Mouse (Mus musculus): ENCODE data around the gene Gm17334. TPM values are rescaled to one million over a fixed set of nuclear protein-coding genes. Genes with fewer than 3 reads are reported as not detected.

Gm17334 gene
- polyA plus RNA-seq, 1 experiment from 2014 or later, result not detected

DNA sequence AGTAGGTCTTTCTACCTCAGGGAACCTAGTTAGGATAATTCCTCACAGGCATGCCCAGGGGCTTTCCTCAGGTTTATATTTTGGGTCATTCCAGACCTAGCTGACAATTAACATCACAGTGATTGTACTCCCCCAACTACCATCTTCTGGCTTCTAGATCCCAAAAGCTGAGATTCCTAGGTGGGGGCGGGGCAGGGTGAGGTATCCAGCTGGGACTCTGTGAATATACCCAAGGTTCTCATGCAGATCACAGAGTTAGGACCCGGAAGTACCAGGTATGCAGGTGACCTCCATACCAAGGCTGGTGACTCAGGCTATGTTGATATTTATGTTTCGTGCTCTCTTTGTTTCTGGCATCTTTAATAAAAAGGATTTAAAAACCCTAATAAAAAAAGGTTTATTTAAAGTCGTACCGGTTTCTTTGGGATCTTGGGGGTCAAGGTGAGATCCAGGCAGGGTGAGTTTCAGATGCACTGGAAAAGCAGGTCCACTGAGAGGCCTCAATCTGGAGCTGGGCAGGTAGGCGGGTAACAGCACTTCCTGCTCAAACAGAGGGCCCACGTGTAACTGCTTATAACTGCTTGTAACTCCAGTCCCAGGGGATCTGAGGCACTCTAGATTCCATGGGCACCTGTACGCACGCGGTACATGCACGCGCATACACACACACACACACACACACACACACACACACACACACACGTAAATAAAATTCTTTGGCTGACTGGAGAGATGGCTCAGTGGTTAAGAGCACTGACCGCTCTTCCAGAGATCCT lies 31.8 kb upstream of the Gm17334 start:
- no peaks in the 10 kb centered on the region for H3K9me3 ChIP-seq (ENCODE audit: control insufficient read depth, low read length)
- H3K9ac ChIP-seq (ENCODE audit: low read length), result no peak overlapping the region
- H3K27ac ChIP-seq (replicated peaks in 1 of 2; ENCODE audit: control insufficient read depth in 1 of 2, insufficient read depth in 1 of 2, low read depth in 2 of 2, low read length in 2 of 2), result no peak overlapping the region
- H3K4me1 ChIP-seq (ENCODE audit: control insufficient read depth in 2 of 2, insufficient read depth in 2 of 2, low read length in 2 of 2), result peaks cover 0 to 4% of the 10 kb centered on the region in 2 experiments; a peak in 1 of 4 replicates
- no peaks in the 10 kb centered on the region for H3K27me3 ChIP-seq (ENCODE audit: control insufficient read depth, insufficient read depth, low read length)
- no peak overlapping the region for H3K4me2 ChIP-seq (ENCODE audit: low read length)
- WGBS, result 85% methylated on average over 14 of the region's 14 CpGs
- ATAC-seq (ENCODE audit: insufficient number of reproducible peaks, insufficient read depth, low FRiP score, low read depth), result no peak
- H3K4me3 ChIP-seq (ENCODE audit: control insufficient read depth in 1 of 2, insufficient read depth in 1 of 2, low read depth in 1 of 2, low read length in 2 of 2), result no peak overlapping the region
- H3K36me3 ChIP-seq (ENCODE audit: control insufficient read depth, insufficient read depth, low read length), result no peaks in the 10 kb centered on the region

DNA sequence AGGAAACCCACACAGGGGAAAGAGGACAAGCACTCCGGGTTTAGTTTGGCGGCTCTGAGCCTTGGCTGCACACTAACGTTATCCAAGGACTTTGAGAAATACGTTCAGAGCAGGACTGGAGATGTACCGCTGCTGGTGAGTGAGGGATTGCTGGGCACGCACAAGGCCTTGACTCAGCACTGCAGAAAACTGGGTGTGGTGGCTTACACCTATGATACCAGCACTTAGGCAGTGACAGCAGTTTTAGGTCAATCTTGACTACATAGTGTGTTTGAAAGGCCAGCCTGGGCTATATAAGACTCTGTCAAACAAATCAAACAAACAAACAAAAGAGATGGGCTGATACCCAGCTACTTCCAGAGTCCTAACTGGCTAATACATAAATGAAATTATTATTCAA lies 30.5 kb upstream of the Gm17334 start:
- Histone ChIP-seq H3K4me3 (ENCODE audit: control insufficient read depth in 1 of 2, insufficient read depth in 1 of 2, low read depth in 1 of 2, low read length in 2 of 2) (no peak overlapping the region), H3K4me1 (ENCODE audit: control insufficient read depth in 2 of 2, insufficient read depth in 2 of 2, low read length in 2 of 2) (peaks cover 0 to 4% of the 10 kb centered on the region in 2 experiments; a peak in 1 of 4 replicates), H3K9ac (ENCODE audit: low read length) (no peak overlapping the region), H3K27me3 (ENCODE audit: control insufficient read depth, insufficient read depth, low read length) (no peaks in the 10 kb centered on the region), H3K4me2 (ENCODE audit: low read length) (no peak overlapping the region), H3K36me3 (ENCODE audit: control insufficient read depth, insufficient read depth, low read length) (no peaks in the 10 kb centered on the region), H3K9me3 (ENCODE audit: control insufficient read depth, low read length) (no peaks in the 10 kb centered on the region), H3K27ac (replicated peaks in 1 of 2; ENCODE audit: control insufficient read depth in 1 of 2, insufficient read depth in 1 of 2, low read depth in 2 of 2, low read length in 2 of 2) (no peak overlapping the region)
- ATAC-seq (ENCODE audit: insufficient number of reproducible peaks, insufficient read depth, low FRiP score, low read depth), result no peak
- WGBS, result 72% methylated on average over 6 of the region's 6 CpGs

DNA sequence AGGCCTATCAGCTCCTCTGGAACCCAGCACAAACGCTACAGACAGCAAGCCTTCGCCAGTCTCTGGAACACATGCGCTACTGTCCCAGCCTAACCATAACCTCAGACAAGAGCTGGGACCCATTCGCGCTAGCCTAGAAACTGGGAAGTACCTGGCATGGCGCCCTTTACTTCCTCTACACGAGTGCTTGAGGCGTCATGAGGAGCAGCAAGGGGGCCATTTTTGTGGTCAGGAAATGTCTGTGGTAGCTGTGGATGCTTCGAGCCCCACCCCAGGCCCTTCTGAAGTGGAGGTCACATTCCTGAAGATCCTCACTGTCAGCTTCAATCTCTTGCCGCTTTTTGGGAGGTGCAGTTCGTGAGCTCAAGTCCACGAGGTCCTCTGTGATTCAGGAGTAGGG lies 30.1 kb upstream of the Gm17334 start:
- Histone ChIP-seq H3K4me3 (ENCODE audit: control insufficient read depth in 1 of 2, insufficient read depth in 1 of 2, low read depth in 1 of 2, low read length in 2 of 2) (no peak overlapping the region), H3K4me1 (ENCODE audit: control insufficient read depth in 2 of 2, insufficient read depth in 2 of 2, low read length in 2 of 2) (peaks cover 0 to 4% of the 10 kb centered on the region in 2 experiments; a peak in 1 of 4 replicates), H3K36me3 (ENCODE audit: control insufficient read depth, insufficient read depth, low read length) (no peaks in the 10 kb centered on the region), H3K9ac (ENCODE audit: low read length) (no peak overlapping the region), H3K27ac (replicated peaks in 1 of 2; ENCODE audit: control insufficient read depth in 1 of 2, insufficient read depth in 1 of 2, low read depth in 2 of 2, low read length in 2 of 2) (no peak overlapping the region), H3K9me3 (ENCODE audit: control insufficient read depth, low read length) (no peaks in the 10 kb centered on the region), H3K4me2 (ENCODE audit: low read length) (no peak overlapping the region), H3K27me3 (ENCODE audit: control insufficient read depth, insufficient read depth, low read length) (no peaks in the 10 kb centered on the region)
- 68% methylated on average over 12 of the region's 12 CpGs for WGBS
- no peak for ATAC-seq (ENCODE audit: insufficient number of reproducible peaks, insufficient read depth, low FRiP score, low read depth)

DNA sequence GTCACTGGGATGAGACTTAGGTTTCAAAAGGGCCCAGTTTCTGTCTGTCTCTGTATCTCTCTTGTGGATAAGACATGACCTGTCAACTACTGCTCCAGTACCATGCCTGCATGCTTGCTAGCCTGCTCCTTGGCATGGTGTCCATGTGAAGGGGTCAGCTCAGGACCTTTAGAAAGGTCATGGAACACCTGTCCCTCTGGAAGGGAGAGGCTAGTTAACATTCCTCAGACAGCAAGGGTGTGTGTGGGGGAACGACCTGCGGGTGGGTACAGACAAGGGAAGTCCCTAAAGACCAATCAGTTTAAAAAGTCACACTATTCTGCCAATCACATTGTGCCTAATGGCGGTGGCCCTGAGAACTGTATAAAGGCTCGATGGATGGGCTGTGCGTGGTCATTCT lies 28.0 kb upstream of the Gm17334 start:
- Histone ChIP-seq H3K27me3 (ENCODE audit: control insufficient read depth, insufficient read depth, low read length) (no peaks in the 10 kb centered on the region), H3K4me2 (ENCODE audit: low read length) (no peak overlapping the region), H3K9ac (ENCODE audit: low read length) (no peak overlapping the region), H3K27ac (replicated peaks in 1 of 2; ENCODE audit: control insufficient read depth in 1 of 2, insufficient read depth in 1 of 2, low read depth in 2 of 2, low read length in 2 of 2) (no peak overlapping the region), H3K36me3 (ENCODE audit: control insufficient read depth, insufficient read depth, low read length) (no peaks in the 10 kb centered on the region), H3K4me3 (ENCODE audit: control insufficient read depth in 1 of 2, insufficient read depth in 1 of 2, low read depth in 1 of 2, low read length in 2 of 2) (no peak overlapping the region), H3K9me3 (ENCODE audit: control insufficient read depth, low read length) (no peaks in the 10 kb centered on the region), H3K4me1 (ENCODE audit: control insufficient read depth in 2 of 2, insufficient read depth in 2 of 2, low read length in 2 of 2) (peaks cover 9 to 13% of the 10 kb centered on the region in 2 experiments)
- 79% methylated on average over 5 of the region's 5 CpGs for WGBS
- ATAC-seq (ENCODE audit: insufficient number of reproducible peaks, insufficient read depth, low FRiP score, low read depth), result no peak

DNA sequence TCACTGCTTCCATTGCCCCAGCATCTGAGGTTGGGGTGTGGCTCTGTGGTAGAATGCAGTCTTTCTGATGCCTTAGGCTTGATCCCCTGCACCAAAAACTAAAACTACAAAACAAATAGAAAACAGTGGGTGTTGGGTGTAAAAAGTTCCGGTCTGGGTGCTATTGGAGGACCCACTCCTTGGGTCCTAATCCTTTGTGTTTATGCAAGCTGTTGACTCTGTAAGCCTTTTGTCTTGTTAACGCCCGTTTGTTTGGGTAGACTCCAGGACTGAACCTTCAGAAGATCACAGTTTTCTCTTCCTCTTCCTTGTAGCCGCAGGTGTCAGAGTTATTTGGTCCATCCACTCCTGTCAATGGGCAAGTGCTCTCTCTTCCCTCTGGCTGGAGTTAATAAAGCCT lies 27.0 kb upstream of the Gm17334 start:
- H3K27me3 ChIP-seq (ENCODE audit: control insufficient read depth, insufficient read depth, low read length), result no peaks in the 10 kb centered on the region
- H3K4me2 ChIP-seq (ENCODE audit: low read length), result no peak overlapping the region
- WGBS, result 64% methylated on average over 4 of the region's 4 CpGs
- H3K4me3 ChIP-seq (ENCODE audit: control insufficient read depth in 1 of 2, insufficient read depth in 1 of 2, low read depth in 1 of 2, low read length in 2 of 2), result no peak overlapping the region
- peaks cover 16 to 18% of the 10 kb centered on the region in 2 experiments for H3K4me1 ChIP-seq (ENCODE audit: control insufficient read depth in 2 of 2, insufficient read depth in 2 of 2, low read length in 2 of 2)
- no peak overlapping the region for H3K27ac ChIP-seq (replicated peaks in 1 of 2; ENCODE audit: control insufficient read depth in 1 of 2, insufficient read depth in 1 of 2, low read depth in 2 of 2, low read length in 2 of 2)
- H3K36me3 ChIP-seq (ENCODE audit: control insufficient read depth, insufficient read depth, low read length), result no peaks in the 10 kb centered on the region
- H3K9me3 ChIP-seq (ENCODE audit: control insufficient read depth, low read length), result no peaks in the 10 kb centered on the region
- H3K9ac ChIP-seq (ENCODE audit: low read length), result no peak overlapping the region
- ATAC-seq (ENCODE audit: insufficient number of reproducible peaks, insufficient read depth, low FRiP score, low read depth), result no peak

DNA sequence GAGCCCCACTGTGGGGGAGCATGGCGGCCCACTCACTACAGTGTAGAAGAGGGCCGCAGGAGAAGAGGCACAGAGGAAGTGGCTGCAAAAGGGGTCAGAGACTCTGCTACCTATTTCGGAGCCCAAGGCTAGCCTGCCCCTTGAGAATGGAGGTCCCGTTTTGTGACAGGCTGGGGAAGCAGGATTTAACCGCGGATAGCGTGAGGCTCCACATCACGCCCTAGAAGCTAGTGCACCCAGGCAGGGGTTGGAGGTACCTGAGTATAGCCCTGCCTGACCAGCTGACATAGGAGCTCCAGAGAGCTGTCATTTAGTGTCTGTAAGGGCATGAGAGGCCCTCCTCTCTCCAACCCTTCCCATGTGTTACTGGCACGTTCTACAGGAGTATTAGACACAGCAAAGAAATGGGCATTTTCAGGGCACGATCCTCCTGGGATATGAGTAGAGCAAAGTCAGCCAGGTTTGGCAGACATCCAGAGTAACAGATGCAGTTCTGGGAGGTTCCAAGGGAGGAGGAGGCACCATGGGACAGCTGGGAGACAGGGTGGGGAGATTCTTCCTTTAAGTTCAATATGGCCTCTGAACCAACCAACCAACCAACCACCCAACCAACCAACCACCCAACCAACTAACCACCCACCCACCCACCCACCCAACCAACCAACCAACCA lies 25.2 kb upstream of the Gm17334 start:
- no peak for ATAC-seq (ENCODE audit: insufficient number of reproducible peaks, insufficient read depth, low FRiP score, low read depth)

DNA sequence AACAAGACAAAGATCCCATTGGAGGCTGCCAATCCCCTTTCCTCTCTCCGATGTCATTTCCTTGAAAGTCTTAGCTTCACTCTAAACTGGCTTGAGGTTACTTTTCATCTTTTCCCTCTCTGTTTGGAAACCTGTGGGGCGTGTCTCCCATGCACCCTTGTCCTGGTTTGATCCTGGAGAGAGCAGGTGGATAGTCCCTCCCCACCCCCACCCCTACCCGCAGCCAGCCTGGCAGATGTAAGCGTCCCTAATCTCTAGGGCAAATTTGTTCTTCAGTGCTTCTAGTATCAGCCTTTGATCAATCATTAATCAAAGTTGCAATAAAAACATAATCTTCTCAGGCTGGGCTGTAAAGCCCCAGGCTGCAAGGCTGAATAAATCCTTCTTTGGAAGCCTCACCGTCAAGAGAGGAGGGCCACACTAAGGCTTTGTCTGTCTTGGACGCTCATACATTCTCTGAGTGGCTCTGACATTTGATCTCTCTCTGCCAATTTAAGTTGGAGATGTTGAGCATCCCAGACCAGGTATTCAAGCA lies 24.5 kb upstream of the Gm17334 start:
- no peak overlapping the region for H3K4me3 ChIP-seq (ENCODE audit: control insufficient read depth in 1 of 2, insufficient read depth in 1 of 2, low read depth in 1 of 2, low read length in 2 of 2)
- no peaks in the 10 kb centered on the region for H3K36me3 ChIP-seq (ENCODE audit: control insufficient read depth, insufficient read depth, low read length)
- H3K9ac ChIP-seq (ENCODE audit: low read length), result no peak overlapping the region
- H3K27me3 ChIP-seq (ENCODE audit: control insufficient read depth, insufficient read depth, low read length), result no peaks in the 10 kb centered on the region
- H3K4me1 ChIP-seq (ENCODE audit: control insufficient read depth in 2 of 2, insufficient read depth in 2 of 2, low read length in 2 of 2), result peaks cover 28 to 30% of the 10 kb centered on the region in 2 experiments
- no peak for ATAC-seq (ENCODE audit: insufficient number of reproducible peaks, insufficient read depth, low FRiP score, low read depth)
- no peak overlapping the region for H3K4me2 ChIP-seq (ENCODE audit: low read length)
- H3K9me3 ChIP-seq (ENCODE audit: control insufficient read depth, low read length), result no peaks in the 10 kb centered on the region
- H3K27ac ChIP-seq (replicated peaks in 1 of 2; ENCODE audit: control insufficient read depth in 1 of 2, insufficient read depth in 1 of 2, low read depth in 2 of 2, low read length in 2 of 2), result no peak overlapping the region
- 80% methylated on average over 6 of the region's 6 CpGs for WGBS

More for the DNA sequence above, 25.2 kb upstream of the Gm17334 start:
- Histone ChIP-seq H3K36me3 (ENCODE audit: control insufficient read depth, insufficient read depth, low read length) (no peaks in the 10 kb centered on the region), H3K4me2 (ENCODE audit: low read length) (no peak overlapping the region), H3K4me3 (ENCODE audit: control insufficient read depth in 1 of 2, insufficient read depth in 1 of 2, low read depth in 1 of 2, low read length in 2 of 2) (no peak overlapping the region), H3K27ac (replicated peaks in 1 of 2; ENCODE audit: control insufficient read depth in 1 of 2, insufficient read depth in 1 of 2, low read depth in 2 of 2, low read length in 2 of 2) (no peak overlapping the region), H3K4me1 (ENCODE audit: control insufficient read depth in 2 of 2, insufficient read depth in 2 of 2, low read length in 2 of 2) (peaks cover 28 to 30% of the 10 kb centered on the region in 2 experiments), H3K27me3 (ENCODE audit: control insufficient read depth, insufficient read depth, low read length) (no peaks in the 10 kb centered on the region), H3K9ac (ENCODE audit: low read length) (no peak overlapping the region), H3K9me3 (ENCODE audit: control insufficient read depth, low read length) (no peaks in the 10 kb centered on the region)
- WGBS, result 92% methylated on average over 10 of the region's 10 CpGs
